Mouse (Mus musculus): ENCODE measurements around the gene Gstt4. TPM values are rescaled to one million over a fixed set of nuclear protein-coding genes. Genes with fewer than 3 reads are reported as not detected.
"Not testable (repeated sequence)": the region's sequence is repeated elsewhere in the genome, so short reads cannot be mapped to it uniquely, and the experiment has no call there.

The Gstt4 gene
- polyA plus RNA-seq, 1 experiment from 2014 or later, result not detected

- H3K27me3 ChIP-seq (ENCODE audit: control insufficient read depth, insufficient read depth, low read length), result no peaks in the 10 kb centered on the region
- no peak for ATAC-seq (ENCODE audit: low FRiP score, low TSS enrichment)
- H3K4me2 ChIP-seq (replicated peaks; ENCODE audit: low read depth), result no peak overlapping the region
- H3K36me3 ChIP-seq (ENCODE audit: control insufficient read depth, insufficient read depth, low read length), result no peaks in the 10 kb centered on the region
- H3K27ac ChIP-seq (replicated peaks), result no peak overlapping the region
- 68% methylated on average over 12 of the region's 12 CpGs for WGBS
- no peaks in the 10 kb centered on the region for H3K9me3 ChIP-seq (ENCODE audit: control insufficient read depth, low read length)
- no peaks in the 10 kb centered on the region for H3K4me1 ChIP-seq (replicated peaks; ENCODE audit: control insufficient read depth, insufficient read depth)
- no peak overlapping the region for H3K9ac ChIP-seq (ENCODE audit: low read length)
- no peak for DNase-seq (ENCODE audit: low spot score)
- no peak overlapping the region for H3K4me3 ChIP-seq (ENCODE audit: low read depth, low read length)
- TF ChIP-seq EP300 (optimal IDR thresholded peaks at IDR 0.05), result no peak
- no peak for TF ChIP-seq CTCF (IDR thresholded peaks at IDR 0.05; ENCODE audit: low read depth)
Measured at GRCm38 (mm10) chr10:75852539-75853125, 30.3 kb upstream of the Gstt4 start.

GRCm38 (mm10) chr10:75851681-75852080 lies 29.3 kb upstream of the Gstt4 start:
- Histone ChIP-seq H3K27ac (replicated peaks) (no peak overlapping the region), H3K4me1 (replicated peaks; ENCODE audit: control insufficient read depth, insufficient read depth) (no peaks in the 10 kb centered on the region), H3K9me3 (ENCODE audit: control insufficient read depth, low read length) (no peaks in the 10 kb centered on the region), H3K4me3 (ENCODE audit: low read depth, low read length) (no peak overlapping the region), H3K27me3 (ENCODE audit: control insufficient read depth, insufficient read depth, low read length) (no peaks in the 10 kb centered on the region), H3K9ac (ENCODE audit: low read length) (no peak overlapping the region), H3K36me3 (ENCODE audit: control insufficient read depth, insufficient read depth, low read length) (no peaks in the 10 kb centered on the region), H3K4me2 (replicated peaks; ENCODE audit: low read depth) (no peak overlapping the region)
- TF ChIP-seq CTCF (IDR thresholded peaks at IDR 0.05; ENCODE audit: low read depth), result no peak
- no peak for TF ChIP-seq EP300 (optimal IDR thresholded peaks at IDR 0.05)
- DNase-seq (ENCODE audit: low spot score) (no peak), ATAC-seq (ENCODE audit: low FRiP score, low TSS enrichment) (no peak)
- WGBS, result 44% methylated on average over 3 of the region's 3 CpGs

GRCm38 (mm10) chr10:75851076-75851475 lies 28.7 kb upstream of the Gstt4 start:
- Histone ChIP-seq H3K9ac (ENCODE audit: low read length) (no peak overlapping the region), H3K4me1 (replicated peaks; ENCODE audit: control insufficient read depth, insufficient read depth) (no peaks in the 10 kb centered on the region), H3K27me3 (ENCODE audit: control insufficient read depth, insufficient read depth, low read length) (no peaks in the 10 kb centered on the region), H3K27ac (replicated peaks) (no peak overlapping the region), H3K4me3 (ENCODE audit: low read depth, low read length) (no peak overlapping the region), H3K4me2 (replicated peaks; ENCODE audit: low read depth) (no peak overlapping the region), H3K36me3 (ENCODE audit: control insufficient read depth, insufficient read depth, low read length) (no peaks in the 10 kb centered on the region), H3K9me3 (ENCODE audit: control insufficient read depth, low read length) (no peaks in the 10 kb centered on the region)
- DNase-seq (ENCODE audit: low spot score) (no peak), ATAC-seq (ENCODE audit: low FRiP score, low TSS enrichment) (no peak)
- WGBS, result 18% methylated on average over 6 of the region's 6 CpGs
- TF ChIP-seq EP300 (optimal IDR thresholded peaks at IDR 0.05) (no peak), CTCF (IDR thresholded peaks at IDR 0.05; ENCODE audit: low read depth) (peak; percentile 15; the same call in 1 of the 2 replicates)

- Histone ChIP-seq H3K4me2 (replicated peaks; ENCODE audit: low read depth) (no peak overlapping the region), H3K36me3 (ENCODE audit: control insufficient read depth, insufficient read depth, low read length) (no peaks in the 10 kb centered on the region), H3K4me1 (replicated peaks; ENCODE audit: control insufficient read depth, insufficient read depth) (no peaks in the 10 kb centered on the region), H3K9me3 (ENCODE audit: control insufficient read depth, low read length) (no peaks in the 10 kb centered on the region), H3K27me3 (ENCODE audit: control insufficient read depth, insufficient read depth, low read length) (no peaks in the 10 kb centered on the region), H3K4me3 (ENCODE audit: low read depth, low read length) (no peak overlapping the region), H3K9ac (ENCODE audit: low read length) (no peak overlapping the region), H3K27ac (replicated peaks) (no peak overlapping the region)
- TF ChIP-seq CTCF (IDR thresholded peaks at IDR 0.05; ENCODE audit: low read depth) (no peak), EP300 (optimal IDR thresholded peaks at IDR 0.05) (no peak)
- ATAC-seq (ENCODE audit: low FRiP score, low TSS enrichment) (no peak), DNase-seq (ENCODE audit: low spot score) (no peak)
- WGBS, result 28% methylated on average over 3 of the region's 3 CpGs
Measured at GRCm38 (mm10) chr10:75848382-75848781, 26.0 kb upstream of the Gstt4 start.

- H3K9me3 ChIP-seq (ENCODE audit: control insufficient read depth, low read length), result no peaks in the 10 kb centered on the region
- no peaks in the 10 kb centered on the region for H3K27me3 ChIP-seq (ENCODE audit: control insufficient read depth, insufficient read depth, low read length)
- H3K4me1 ChIP-seq (replicated peaks; ENCODE audit: control insufficient read depth, insufficient read depth), result no peaks in the 10 kb centered on the region
- no peak overlapping the region for H3K4me2 ChIP-seq (replicated peaks; ENCODE audit: low read depth)
- H3K36me3 ChIP-seq (ENCODE audit: control insufficient read depth, insufficient read depth, low read length), result no peaks in the 10 kb centered on the region
- H3K9ac ChIP-seq (ENCODE audit: low read length), result no peak overlapping the region
- ATAC-seq (ENCODE audit: low FRiP score, low TSS enrichment) (no peak), DNase-seq (ENCODE audit: low spot score) (no peak)
- H3K27ac ChIP-seq (replicated peaks), result no peak overlapping the region
- H3K4me3 ChIP-seq (ENCODE audit: low read depth, low read length), result no peak overlapping the region
- no peak for TF ChIP-seq EP300 (optimal IDR thresholded peaks at IDR 0.05)
- TF ChIP-seq CTCF (IDR thresholded peaks at IDR 0.05; ENCODE audit: low read depth), result no peak
- 68% methylated on average over 6 of the region's 6 CpGs for WGBS
Measured at GRCm38 (mm10) chr10:75845306-75845930, 23.1 kb upstream of the Gstt4 start.

GRCm38 (mm10) chr10:75844800-75845199 lies 22.5 kb upstream of the Gstt4 start:
- Histone ChIP-seq H3K36me3 (ENCODE audit: control insufficient read depth, insufficient read depth, low read length) (no peaks in the 10 kb centered on the region), H3K4me2 (replicated peaks; ENCODE audit: low read depth) (no peak overlapping the region), H3K4me3 (ENCODE audit: low read depth, low read length) (no peak overlapping the region), H3K9ac (ENCODE audit: low read length) (no peak overlapping the region), H3K27me3 (ENCODE audit: control insufficient read depth, insufficient read depth, low read length) (no peaks in the 10 kb centered on the region), H3K4me1 (replicated peaks; ENCODE audit: control insufficient read depth, insufficient read depth) (no peaks in the 10 kb centered on the region), H3K9me3 (ENCODE audit: control insufficient read depth, low read length) (no peaks in the 10 kb centered on the region), H3K27ac (replicated peaks) (no peak overlapping the region)
- TF ChIP-seq EP300 (optimal IDR thresholded peaks at IDR 0.05) (no peak), CTCF (IDR thresholded peaks at IDR 0.05; ENCODE audit: low read depth) (0 out of 2 replicates have a peak, but pooled peaks have one; percentile 9)
- 44% methylated on average over 1 of the region's 1 CpGs for WGBS
- DNase-seq (ENCODE audit: low spot score) (no peak), ATAC-seq (ENCODE audit: low FRiP score, low TSS enrichment) (no peak)

GRCm38 (mm10) chr10:75843898-75844297 lies 21.6 kb upstream of the Gstt4 start:
- WGBS, result 69% methylated on average over 6 of the region's 6 CpGs
- not testable (repeated sequence) for H3K4me3 ChIP-seq (ENCODE audit: low read depth, low read length); DNase-seq (ENCODE audit: low spot score); H3K27me3 ChIP-seq (ENCODE audit: control insufficient read depth, insufficient read depth, low read length); H3K27ac ChIP-seq (replicated peaks); H3K4me2 ChIP-seq (replicated peaks; ENCODE audit: low read depth); H3K4me1 ChIP-seq (replicated peaks; ENCODE audit: control insufficient read depth, insufficient read depth); H3K36me3 ChIP-seq (ENCODE audit: control insufficient read depth, insufficient read depth, low read length); H3K9ac ChIP-seq (ENCODE audit: low read length); H3K9me3 ChIP-seq (ENCODE audit: control insufficient read depth, low read length); ATAC-seq (ENCODE audit: low FRiP score, low TSS enrichment)
